Mouse (Mus musculus) embryonic facial prominence, embryonic 12.5 days (tissue): ENCODE data around the gene Ppfibp1. TPM values are rescaled to one million over a fixed set of nuclear protein-coding genes. Genes with fewer than 3 reads are reported as not detected.

Experiments
- ATAC-seq: fragments of 200-750 bp; cut with Nextera tagmentation; 2 replicates; pipeline ENCODE4 v1.8.0; 2017; ENCODE audit not compliant: insufficient number of reproducible peaks, insufficient read depth, low FRiP score, low TSS enrichment
- H3K27ac ChIP-seq: fragments of 300-500 bp; sonication (generic); 2 replicates; pipeline ENCODE4 v1.5.1; 2016; ENCODE audit warnings: mild to moderate bottlenecking
- H3K27me3 ChIP-seq: fragments of 300-500 bp; sonication (generic); 2 replicates; pipeline ENCODE4 v1.6.1; 2016; ENCODE audit warnings: mild to moderate bottlenecking, moderate library complexity
- H3K36me3 ChIP-seq: fragments of 300-500 bp; sonication (generic); 2 replicates; pipeline ENCODE4 v1.6.1; 2016; ENCODE audit warnings: mild to moderate bottlenecking
- H3K4me1 ChIP-seq: fragments of 300-500 bp; sonication (generic); 2 replicates; pipeline ENCODE4 v1.6.1; 2016
- H3K4me2 ChIP-seq: fragments of 300-500 bp; sonication (generic); replicated peaks from 2 replicates; pipeline ENCODE4 v1.6.1; 2016; ENCODE audit warnings: mild to moderate bottlenecking, moderate library complexity
- H3K4me3 ChIP-seq: fragments of 300-500 bp; sonication (generic); 2 replicates; pipeline ENCODE4 v1.5.1; 2016; ENCODE audit warnings: mild to moderate bottlenecking
- H3K9ac ChIP-seq: fragments of 300-500 bp; sonication (generic); 2 replicates; pipeline ENCODE4 v1.6.1; 2016; ENCODE audit warnings: mild to moderate bottlenecking, moderate library complexity
- H3K9me3 ChIP-seq: fragments of 300-500 bp; sonication (generic); 2 replicates; pipeline ENCODE4 v1.6.1; 2016; ENCODE audit warnings: mild to moderate bottlenecking, moderate library complexity
- WGBS: fragments of 180-500 bp; shearing (Covaris S2); methylation state at CpG from one replicate; pipeline ENCODE4 v1.1.7; 2016; 5-methylcytosine and 5-hydroxymethylcytosine counted together
- polyA plus RNA-seq: library from polyadenylated mRNA; unstranded; fragments of >200 nt; fragmentation: Nextera tagmentation; extraction: Ambion mirVana; gene quantifications from 2 replicates; pipeline ENCODE4 v1.2.1, GENCODE M21; 2016

The Ppfibp1 gene
- polyA plus RNA-seq, 1 experiment from 2014 or later, result 57.6 TPM

DNA sequence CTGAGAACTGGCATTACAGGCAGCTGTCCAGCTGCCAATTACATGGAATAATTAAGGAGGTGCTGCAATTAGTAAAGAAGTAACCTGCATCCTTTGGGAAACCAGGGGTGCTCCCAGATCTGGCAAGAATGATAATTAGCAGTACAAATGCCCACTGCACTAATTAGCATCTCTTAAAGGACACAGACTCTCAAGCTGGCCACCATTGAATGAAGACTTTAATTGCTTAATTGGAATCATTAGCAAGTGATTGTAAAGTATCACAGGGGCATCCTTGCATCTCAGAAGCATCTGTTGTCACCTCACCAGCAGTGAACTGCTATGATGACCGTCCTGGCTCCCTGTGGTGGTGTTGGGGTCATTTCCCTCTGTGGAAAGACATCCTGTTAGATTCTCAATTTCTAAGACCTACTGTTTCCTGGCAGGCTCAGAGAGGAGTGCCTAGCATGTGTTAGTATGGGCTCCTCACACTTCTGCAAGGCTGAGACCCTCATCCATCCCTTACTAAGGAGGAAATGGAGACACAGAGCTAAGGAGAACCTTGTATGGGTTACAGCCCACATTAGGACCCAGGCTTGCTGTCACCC lies 93.1 kb downstream of the Ppfibp1 start:
- 50% methylated on average over 1 of the region's 1 CpGs for WGBS

DNA sequence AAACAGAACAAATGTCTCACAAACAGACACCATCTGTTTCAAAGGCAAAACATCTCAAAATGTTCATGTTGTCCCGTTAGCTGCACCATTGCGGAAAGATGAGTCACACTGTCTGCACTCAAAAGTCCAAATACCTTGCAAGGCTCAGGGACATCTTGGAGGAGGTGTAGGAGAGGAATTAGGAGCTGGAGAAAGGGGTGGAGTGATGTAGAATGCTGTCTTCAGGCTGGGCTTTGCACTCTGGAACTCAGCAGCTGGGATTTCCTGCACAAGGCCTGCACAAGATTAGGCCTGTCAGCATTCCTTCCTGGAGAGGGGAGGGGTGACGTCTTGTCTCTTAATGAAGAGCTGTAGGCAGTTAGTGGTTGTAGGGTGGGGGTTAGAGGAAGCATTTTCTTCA lies 96.3 kb downstream of the Ppfibp1 start:
- Histone ChIP-seq H3K4me3 (no peak overlapping the region), H3K27me3 (no peaks in the 10 kb centered on the region), H3K4me2 (no peak overlapping the region), H3K36me3 (no peaks in the 10 kb centered on the region), H3K4me1 (no peaks in the 10 kb centered on the region), H3K9me3 (no peaks in the 10 kb centered on the region), H3K9ac (no peak overlapping the region), H3K27ac (no peak overlapping the region)
- no peak for ATAC-seq
- WGBS, result 60% methylated on average over 3 of the region's 3 CpGs

More for the DNA sequence above, 93.1 kb downstream of the Ppfibp1 start:
- Histone ChIP-seq H3K4me1 (peaks cover 8% of the 10 kb centered on the region), H3K4me2 (no peak overlapping the region), H3K9ac (no peak overlapping the region), H3K27me3 (no peaks in the 10 kb centered on the region), H3K36me3 (no peaks in the 10 kb centered on the region; the same call in 1 of the 2 replicates), H3K4me3 (no peak overlapping the region), H3K9me3 (no peaks in the 10 kb centered on the region), H3K27ac (no peak overlapping the region)
- ATAC-seq, result no peak

DNA sequence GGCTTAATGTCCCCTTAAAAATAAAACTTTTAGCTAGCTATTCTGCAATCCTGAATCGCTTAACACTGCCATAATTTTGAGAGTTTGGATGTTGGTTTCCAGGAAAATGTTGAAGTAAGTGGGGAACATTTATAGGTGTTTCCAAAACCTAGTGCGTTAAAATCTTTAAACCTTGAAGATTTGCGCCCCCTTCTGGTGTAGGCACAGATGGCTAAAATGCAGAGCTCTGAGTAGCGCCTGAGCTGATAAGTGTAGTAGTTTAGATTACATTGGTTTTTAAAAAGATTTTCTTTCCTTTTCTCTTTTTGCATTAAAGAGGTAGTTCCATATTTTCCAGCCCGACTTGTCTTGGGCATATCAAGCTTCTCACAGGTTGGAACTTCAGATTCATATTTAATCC lies 105.9 kb downstream of the Ppfibp1 start:
- no peaks in the 10 kb centered on the region for H3K4me1 ChIP-seq
- H3K9me3 ChIP-seq, result no peaks in the 10 kb centered on the region
- H3K9ac ChIP-seq, result no peak overlapping the region
- H3K27ac ChIP-seq, result no peak overlapping the region
- no peak overlapping the region for H3K4me2 ChIP-seq
- no peak for ATAC-seq
- H3K36me3 ChIP-seq, result peaks cover 11% of the 10 kb centered on the region; the same call in 1 of the 2 replicates
- 41% methylated on average over 5 of the region's 5 CpGs for WGBS
- H3K27me3 ChIP-seq, result no peaks in the 10 kb centered on the region
- H3K4me3 ChIP-seq, result no peak overlapping the region

DNA sequence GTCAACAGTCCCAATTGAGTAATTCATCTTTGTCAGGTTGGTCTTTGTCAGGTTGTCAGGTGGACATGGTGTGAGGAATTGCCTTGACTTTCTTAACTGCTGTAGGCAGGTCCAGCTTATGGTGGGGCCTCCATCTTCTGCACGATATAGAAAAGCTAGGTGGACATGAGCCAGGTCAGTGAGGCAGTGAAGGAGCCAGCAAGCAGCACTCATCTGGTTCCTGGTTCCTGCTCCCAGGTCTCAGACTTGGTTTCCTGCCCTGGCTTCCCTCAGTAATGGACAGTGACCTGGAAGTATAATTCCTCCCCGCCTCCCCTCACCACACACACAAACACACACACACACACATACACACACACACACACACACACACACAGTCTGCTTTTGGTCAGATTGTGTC lies 107.1 kb downstream of the Ppfibp1 start:
- no peak overlapping the region for H3K9ac ChIP-seq
- WGBS, result 83% methylated on average over 2 of the region's 2 CpGs
- H3K36me3 ChIP-seq, result peaks cover 13% of the 10 kb centered on the region; the same call in 1 of the 2 replicates
- H3K9me3 ChIP-seq, result no peaks in the 10 kb centered on the region
- no peak overlapping the region for H3K4me3 ChIP-seq
- no peaks in the 10 kb centered on the region for H3K27me3 ChIP-seq
- no peaks in the 10 kb centered on the region for H3K4me1 ChIP-seq
- ATAC-seq, result no peak
- H3K4me2 ChIP-seq, result no peak overlapping the region
- no peak overlapping the region for H3K27ac ChIP-seq

DNA sequence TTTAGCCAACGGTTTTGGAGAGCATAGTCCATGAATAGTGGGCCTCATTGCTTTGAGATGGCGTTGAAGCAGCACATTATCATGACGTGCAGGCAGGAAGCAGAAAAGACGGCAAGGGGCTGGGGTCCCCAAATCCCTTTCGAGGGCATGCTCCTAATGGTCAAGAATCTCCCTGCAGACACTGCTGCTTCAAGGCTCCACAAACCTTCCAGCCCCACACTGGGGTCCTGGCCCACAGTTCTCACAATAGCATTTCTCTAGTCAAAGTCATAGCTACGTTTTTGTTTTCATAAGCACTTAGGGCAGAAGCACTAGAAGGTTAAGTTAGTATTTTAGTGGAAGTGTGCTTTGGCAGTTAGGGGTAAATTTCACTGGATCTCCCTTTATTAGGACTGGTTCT lies 107.6 kb downstream of the Ppfibp1 start:
- no peak overlapping the region for H3K27ac ChIP-seq
- no peaks in the 10 kb centered on the region for H3K27me3 ChIP-seq
- H3K9me3 ChIP-seq, result no peaks in the 10 kb centered on the region
- H3K4me3 ChIP-seq, result no peak overlapping the region
- H3K4me2 ChIP-seq, result no peak overlapping the region
- peaks cover 17% of the 10 kb centered on the region for H3K36me3 ChIP-seq
- H3K4me1 ChIP-seq, result no peaks in the 10 kb centered on the region
- no peak overlapping the region for H3K9ac ChIP-seq
- no peak for ATAC-seq
- 87% methylated on average over 6 of the region's 6 CpGs for WGBS

DNA sequence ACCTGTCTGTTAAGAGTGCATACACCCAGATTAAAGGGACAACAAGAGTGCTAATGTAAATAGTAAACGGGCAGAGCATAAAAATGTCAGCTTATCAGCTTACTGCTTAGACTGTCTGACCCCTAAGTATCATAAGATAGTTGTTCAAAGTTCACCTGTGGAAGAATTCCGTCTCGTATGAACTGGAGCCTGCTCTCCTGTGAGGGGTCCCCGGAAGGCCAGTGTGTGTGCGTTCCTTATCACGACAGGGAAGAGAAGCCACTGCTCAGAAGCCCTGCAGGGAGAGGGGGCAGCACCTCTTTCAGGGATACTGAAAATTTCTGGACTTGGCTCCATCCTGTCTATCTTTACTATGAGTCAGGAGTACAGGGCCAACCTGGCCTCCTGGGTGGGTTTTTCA lies 108.7 kb downstream of the Ppfibp1 start:
- H3K9ac ChIP-seq, result no peak overlapping the region
- H3K36me3 ChIP-seq, result peaks cover 29% of the 10 kb centered on the region
- H3K9me3 ChIP-seq, result no peaks in the 10 kb centered on the region
- no peak for ATAC-seq
- H3K4me1 ChIP-seq, result no peaks in the 10 kb centered on the region
- H3K4me3 ChIP-seq, result no peak overlapping the region
- WGBS, result 87% methylated on average over 6 of the region's 6 CpGs
- no peak overlapping the region for H3K27ac ChIP-seq
- no peak overlapping the region for H3K4me2 ChIP-seq
- no peaks in the 10 kb centered on the region for H3K27me3 ChIP-seq

DNA sequence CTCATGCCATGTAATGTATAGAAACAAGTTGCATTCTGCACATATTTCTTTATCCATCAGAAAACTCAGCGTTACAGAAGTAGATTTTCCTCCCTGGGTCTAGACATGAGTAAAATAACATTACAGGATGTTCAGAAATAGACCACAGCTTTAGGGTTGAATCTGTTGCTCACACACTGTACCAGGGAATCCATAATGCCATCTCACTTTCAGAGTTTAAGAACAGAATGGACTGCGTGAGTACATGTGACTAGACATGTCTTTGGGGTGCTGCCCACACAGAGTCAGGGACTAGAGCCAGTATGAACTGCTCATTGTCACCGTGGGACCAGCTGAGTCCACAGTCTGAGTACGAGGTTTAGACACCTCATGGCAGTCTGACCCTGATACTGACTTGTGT lies 110.4 kb downstream of the Ppfibp1 start:
- Histone ChIP-seq H3K27me3 (no peaks in the 10 kb centered on the region), H3K4me1 (no peaks in the 10 kb centered on the region), H3K4me3 (no peak overlapping the region), H3K9ac (no peak overlapping the region), H3K36me3 (peaks cover 33% of the 10 kb centered on the region), H3K9me3 (no peaks in the 10 kb centered on the region), H3K4me2 (no peak overlapping the region), H3K27ac (no peak overlapping the region)
- ATAC-seq, result no peak; the same call in 1 of the 2 replicates
- WGBS, result 89% methylated on average over 4 of the region's 4 CpGs

DNA sequence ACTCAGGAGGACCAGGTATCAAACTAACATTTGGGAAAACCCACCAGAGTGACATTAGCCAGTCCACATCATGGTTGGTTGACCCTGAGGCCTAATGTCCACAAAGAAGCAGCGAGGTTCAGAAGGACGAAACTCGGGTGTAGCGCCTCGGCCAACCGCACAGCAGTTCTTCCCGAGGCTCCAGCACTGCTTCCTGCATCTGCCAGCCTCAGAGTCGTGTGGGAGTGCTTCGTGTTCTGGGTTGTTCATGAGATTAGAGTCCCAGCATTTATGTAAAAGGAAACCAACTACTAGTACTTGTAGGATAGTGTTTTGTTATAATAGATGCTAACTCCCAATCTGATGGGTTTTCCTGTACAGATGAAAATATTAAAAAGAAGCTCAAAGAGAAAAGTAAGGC lies 111.0 kb downstream of the Ppfibp1 start:
- Histone ChIP-seq H3K4me3 (no peak overlapping the region), H3K4me1 (no peaks in the 10 kb centered on the region), H3K4me2 (no peak overlapping the region), H3K36me3 (peaks cover 38% of the 10 kb centered on the region), H3K27ac (no peak overlapping the region), H3K27me3 (no peaks in the 10 kb centered on the region), H3K9ac (no peak overlapping the region), H3K9me3 (no peaks in the 10 kb centered on the region)
- no peak for ATAC-seq
- WGBS, result 91% methylated on average over 9 of the region's 9 CpGs

DNA sequence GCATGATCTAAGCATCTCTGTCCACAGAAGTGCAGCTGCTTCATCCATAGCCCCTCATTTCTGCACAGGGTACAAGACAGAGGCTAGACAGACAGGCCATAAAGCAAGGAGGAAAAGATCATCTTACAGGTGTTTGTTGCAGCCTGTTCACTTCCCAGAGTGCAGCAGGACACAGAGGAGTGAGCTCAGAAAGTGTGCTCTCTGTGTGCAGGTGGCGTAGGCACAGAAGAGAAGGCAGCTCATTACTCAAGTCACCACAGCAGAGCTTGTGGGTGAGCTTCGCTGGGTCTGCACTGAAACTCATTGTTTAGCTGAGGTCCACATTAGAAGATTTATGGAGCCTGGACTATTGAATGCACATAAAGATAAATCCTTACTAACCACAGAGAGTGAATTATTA lies 111.5 kb downstream of the Ppfibp1 start:
- H3K27me3 ChIP-seq, result no peaks in the 10 kb centered on the region
- peaks cover 38% of the 10 kb centered on the region for H3K36me3 ChIP-seq
- no peak overlapping the region for H3K9ac ChIP-seq
- H3K9me3 ChIP-seq, result no peaks in the 10 kb centered on the region
- H3K4me1 ChIP-seq, result no peaks in the 10 kb centered on the region
- no peak overlapping the region for H3K4me2 ChIP-seq
- no peak for ATAC-seq
- H3K27ac ChIP-seq, result no peak overlapping the region
- 85% methylated on average over 2 of the region's 2 CpGs for WGBS
- no peak overlapping the region for H3K4me3 ChIP-seq

DNA sequence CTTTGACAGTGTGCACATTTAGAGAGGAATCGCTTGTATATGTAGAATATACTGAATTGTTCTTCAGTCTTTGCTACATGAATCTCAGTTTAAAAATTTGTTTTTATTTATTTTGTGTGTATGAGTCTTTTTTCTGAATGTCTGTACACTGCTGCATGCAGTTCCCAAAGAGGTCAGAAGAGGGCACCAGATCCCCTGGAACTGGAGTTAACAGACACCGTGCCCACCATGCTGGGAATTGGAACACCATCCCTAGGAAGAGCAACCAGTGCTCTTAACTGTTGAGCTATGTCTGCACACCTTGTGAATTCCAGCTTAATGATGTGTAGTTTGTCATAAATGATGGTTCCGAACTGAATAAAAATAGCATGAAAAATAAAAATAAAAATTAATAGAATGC lies 119.9 kb downstream of the Ppfibp1 start:
- no peaks in the 10 kb centered on the region for H3K9me3 ChIP-seq
- no peak overlapping the region for H3K4me3 ChIP-seq
- H3K9ac ChIP-seq, result no peak overlapping the region
- ATAC-seq, result no peak
- H3K36me3 ChIP-seq, result peaks cover 18% of the 10 kb centered on the region
- no peak overlapping the region for H3K27ac ChIP-seq
- H3K27me3 ChIP-seq, result no peaks in the 10 kb centered on the region
- whole genome bisulfite sequencing, result 64% methylated on average over 3 of the region's 3 CpGs
- H3K4me2 ChIP-seq, result no peak overlapping the region
- peaks cover 6% of the 10 kb centered on the region; the same call in 1 of the 2 replicates for H3K4me1 ChIP-seq

DNA sequence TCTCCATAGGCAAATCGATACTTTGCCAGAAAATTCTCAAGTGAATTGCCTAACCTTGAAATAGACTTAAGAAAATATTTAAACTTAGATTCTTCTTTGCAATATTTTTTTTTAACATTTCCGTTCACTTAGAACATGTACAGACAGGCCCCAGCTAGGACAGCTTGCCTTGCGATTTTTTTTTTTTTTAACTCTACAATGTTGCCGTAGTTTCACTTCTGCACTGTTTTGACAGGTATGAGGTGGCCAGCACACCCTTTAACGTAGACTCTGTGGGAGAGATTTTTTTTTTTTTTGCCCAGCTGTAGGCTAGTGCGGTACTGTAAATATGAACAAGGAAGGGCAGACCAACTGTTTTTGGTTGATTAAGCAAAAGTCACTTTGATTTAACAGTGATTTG lies 122.1 kb downstream of the Ppfibp1 start:
- no peak for ATAC-seq
- no peak overlapping the region for H3K27ac ChIP-seq
- peaks cover 6% of the 10 kb centered on the region; the same call in 1 of the 2 replicates for H3K4me1 ChIP-seq
- WGBS, result 71% methylated on average over 6 of the region's 6 CpGs
- H3K4me2 ChIP-seq, result no peak overlapping the region
- no peak overlapping the region for H3K4me3 ChIP-seq
- H3K27me3 ChIP-seq, result no peaks in the 10 kb centered on the region
- no peak overlapping the region for H3K9ac ChIP-seq
- no peaks in the 10 kb centered on the region for H3K9me3 ChIP-seq
- H3K36me3 ChIP-seq, result peaks cover 21% of the 10 kb centered on the region

DNA sequence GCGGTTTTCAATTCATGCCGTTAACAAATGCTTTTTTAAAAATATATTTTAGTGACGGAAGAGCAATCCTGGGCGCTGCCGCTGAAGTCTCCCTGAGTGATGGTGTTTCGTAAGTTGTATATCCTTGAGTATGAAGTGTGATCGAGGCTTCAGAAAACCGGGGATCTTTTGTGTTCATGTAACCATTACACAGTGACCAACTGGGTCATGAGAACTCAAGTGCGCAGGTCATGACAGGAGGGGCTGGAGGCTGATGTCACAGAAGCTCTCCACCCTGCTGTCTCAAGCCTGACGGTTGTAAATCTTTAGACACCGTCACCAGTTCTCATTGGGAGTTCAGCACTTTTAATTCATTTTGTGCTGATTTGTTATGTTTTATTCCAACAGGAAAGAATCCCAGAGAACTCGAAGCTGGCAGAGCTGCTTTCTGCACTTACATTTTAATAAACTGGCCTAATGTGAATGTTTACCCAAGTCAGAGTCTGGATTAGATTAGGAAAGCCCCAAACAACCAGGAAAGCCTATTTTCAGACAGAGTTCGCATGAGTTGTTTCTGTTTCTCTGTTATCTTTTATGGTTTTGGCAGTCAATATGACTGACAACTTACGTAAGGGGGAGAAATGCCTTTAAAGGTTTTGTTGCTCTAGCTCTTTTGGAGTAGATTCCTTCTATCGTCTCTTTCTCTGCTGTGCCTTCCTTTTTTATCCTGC lies 122.7 kb downstream of the Ppfibp1 start:
- no peak overlapping the region for H3K9ac ChIP-seq
- H3K27ac ChIP-seq, result 0 out of 2 replicates have a peak overlapping the region, but pooled peaks have one; percentile 19
- peaks cover 21% of the 10 kb centered on the region for H3K36me3 ChIP-seq
- no peaks in the 10 kb centered on the region for H3K27me3 ChIP-seq
- H3K4me3 ChIP-seq, result no peak overlapping the region
- ATAC-seq, result no peak
- no peaks in the 10 kb centered on the region for H3K9me3 ChIP-seq
- no peak overlapping the region for H3K4me2 ChIP-seq
- peaks cover 6% of the 10 kb centered on the region; the same call in 1 of the 2 replicates for H3K4me1 ChIP-seq
- 82% methylated on average over 15 of the region's 15 CpGs for WGBS
